Mouse (Mus musculus): ENCODE results near the gene Klk6.

Klk6 gene

GRCm38 (mm10) chr7:43824199-43824598 lies at the start of gene Klk6:
Gene Klk6, plus strand, starts transcription at chr7:43824499.
- DNase-seq, result no peak

- no peak for DNase-seq
Observed at GRCm38 (mm10) chr7:43774802-43775201, 49.5 kb upstream of the Klk6 start.

GRCm38 (mm10) chr7:43775311-43776057 lies 48.8 kb upstream of the Klk6 start:
- DNase-seq, result no peak

- DNase-seq, result no peak
Observed at GRCm38 (mm10) chr7:43776506-43776905, 47.8 kb upstream of the Klk6 start.

GRCm38 (mm10) chr7:43777423-43777822 lies 46.9 kb upstream of the Klk6 start:
- DNase-seq, result no peak

- no peak for DNase-seq
Observed at GRCm38 (mm10) chr7:43778176-43778970, 45.9 kb upstream of the Klk6 start.

GRCm38 (mm10) chr7:43780241-43780640 lies 44.1 kb upstream of the Klk6 start:
- no peak for DNase-seq

GRCm38 (mm10) chr7:43780746-43781145 lies 43.6 kb upstream of the Klk6 start, which contains the start of gene Klk10:
Gene Klk10, plus strand, starts transcription at chr7:43781035.
- DNase-seq, result no peak

GRCm38 (mm10) chr7:43781541-43781940 lies 42.8 kb upstream of the Klk6 start:
- DNase-seq, result no peak

- DNase-seq, result peak; percentile 41
Observed at GRCm38 (mm10) chr7:43782275-43783265, 41.7 kb upstream of the Klk6 start.

- DNase-seq, result no peak
Observed at GRCm38 (mm10) chr7:43785286-43785685, 39.0 kb upstream of the Klk6 start.

GRCm38 (mm10) chr7:43788096-43788495 lies 36.2 kb upstream of the Klk6 start:
- no peak for DNase-seq

- no peak for DNase-seq
Observed at GRCm38 (mm10) chr7:43789295-43789694, 35.0 kb upstream of the Klk6 start.

- no peak for DNase-seq
Observed at GRCm38 (mm10) chr7:43791591-43791990, 32.7 kb upstream of the Klk6 start, which contains the start of gene Klk9. Gene Klk9, plus strand, starts transcription at chr7:43791891.

- DNase-seq, result no peak
Observed at GRCm38 (mm10) chr7:43796355-43796754, 27.9 kb upstream of the Klk6 start.

GRCm38 (mm10) chr7:43797333-43797769 lies 26.9 kb upstream of the Klk6 start, which contains the start of gene Klk8:
Gene Klk8, plus strand, starts transcription at chr7:43797577.
- no peak for DNase-seq

GRCm38 (mm10) chr7:43797844-43798462 lies 26.3 kb upstream of the Klk6 start:
- DNase-seq, result no peak

- DNase-seq, result no peak
Observed at GRCm38 (mm10) chr7:43799876-43800275, 24.4 kb upstream of the Klk6 start.

- DNase-seq, result no peak
Observed at GRCm38 (mm10) chr7:43810994-43811393, 13.3 kb upstream of the Klk6 start, which contains the start of gene Klk7. Gene Klk7, plus strand, starts transcription at chr7:43811294.

GRCm38 (mm10) chr7:43815211-43815610 lies 9.1 kb upstream of the Klk6 start:
- DNase-seq, result no peak

GRCm38 (mm10) chr7:43816746-43817145 lies 7.6 kb upstream of the Klk6 start:
- DNase-seq, result no peak

GRCm38 (mm10) chr7:43821581-43821980 lies 2.7 kb upstream of the Klk6 start:
- no peak for DNase-seq
